Comparison of ENCODE assay signal across 8 mouse cellular contexts in genomic region chr4:137844656-137845055, GRCm38 (mm10). TPM values are rescaled to one million over a fixed set of nuclear protein-coding genes. Genes with fewer than 3 reads are reported as not detected.
A peak's percentile ranks its signal among the peaks of the same experiment; 100 is the strongest.
DNase-seq lines count a peak whose midpoint lies in the region; ATAC-seq lines count a peak whose summit lies in the region.

No protein-coding gene starts in this region.

- DNase-seq in 3T3-L1 (ENCODE audit: low read depth, low spot score) = peak; percentile 86
- DNase-seq in CD4-positive, CD25-positive, alpha-beta regulatory T cell, adult 2 months (ENCODE audit: low read depth, low spot score) = peak; percentile 84
- peak; percentile 68 for DNase-seq in cerebellum, adult 11-12 months
- peak; percentile 79 for DNase-seq in gastrocnemius, adult 18-20 months (ENCODE audit: low spot score)
- peak; percentile 73 to 94 for DNase-seq in kidney, postnatal 36 days
- peak; percentile 88 for DNase-seq in lung, postnatal 14 days
- peak; percentile 84 for DNase-seq in right cerebral cortex, postnatal 14 days

- ATAC-seq in monocyte, adult 5-6 weeks (replicated peaks; ENCODE audit: insufficient number of reproducible peaks, low FRiP score, low TSS enrichment, poor library complexity, severe bottlenecking) = no peak; the same call in 1 of the 2 replicates

RNA-seq across cellular contexts. Expression of gene Ece1, which starts 17.4 kb away (rescaled TPM):
- 10 to 100 TPM; 65.0 to 78.0 TPM for total RNA-seq in gastrocnemius, adult 18-20 months (2021)
- total RNA-seq in monocyte, adult 5-6 weeks (2017) = 7.1 to 11.7 TPM (median 9.6 TPM) in 3 replicates

RNA-seq across cellular contexts. Expression of gene Alpl, which starts 48.5 kb away (rescaled TPM):
- total RNA-seq in gastrocnemius, adult 18-20 months (2021) = 10 to 100 TPM; 22.5 to 22.9 TPM
- total RNA-seq in monocyte, adult 5-6 weeks (2017) = not detected in 3 replicates

Comparison
In these comparisons a context has a peak if more than half of its experiments do, and no peak if none do; other contexts are left out.
1. RNA of gene Alpl, which starts 48.5 kb away (total RNA-seq): 22.5 to 22.9 TPM in gastrocnemius, adult 18-20 months; not detected in monocyte, adult 5-6 weeks; every median in the first group is over 10 times any median in the second.
2. Peak in every context shown above with its lines, with median percentiles within 50 percentile points of each other: DNase-seq.